Mouse (Mus musculus) lung, postnatal 0 days (tissue): ENCODE data around the gene Hes2.

Experiments
- CTCF ChIP-seq: IDR thresholded peaks from 2 replicates; pipeline ENCODE4 v1.5.1; 2016; ENCODE audit warnings: antibody characterized with exemption, mild to moderate bottlenecking
- EP300 ChIP-seq: IDR thresholded peaks from 2 replicates; pipeline ENCODE4 v1.6.1; 2016; ENCODE audit warnings: antibody characterized with exemption, mild to moderate bottlenecking, control low read depth

- no peak for TF ChIP-seq CTCF
- TF ChIP-seq EP300, result no peak
These were observed 36.0 kb downstream of the Hes2 start for GRCm38 (mm10) chr4:152194476-152195175.
